Mouse (Mus musculus) embryonic facial prominence, embryonic 10.5 days (tissue): ENCODE data around the gene Tmem203. TPM values are rescaled to one million over a fixed set of nuclear protein-coding genes. Genes with fewer than 3 reads are reported as not detected.

Experiments used
- DNase-seq: peaks from one replicate; pipeline ENCODE4 v3.0.0-alpha.2; 2017; ENCODE audit warnings: low spot score
- H3K27ac ChIP-seq: fragments of 300-500 bp; sonication (generic); replicated peaks from 2 replicates; pipeline ENCODE4 v1.5.1; 2016; ENCODE audit warnings: mild to moderate bottlenecking
- H3K27me3 ChIP-seq: fragments of 300-500 bp; sonication (generic); replicated peaks from 2 replicates; pipeline ENCODE4 v1.6.1; 2016; ENCODE audit warnings: low read depth, mild to moderate bottlenecking; ENCODE audit not compliant: poor library complexity, severe bottlenecking
- H3K36me3 ChIP-seq: fragments of 300-500 bp; sonication (generic); replicated peaks from 2 replicates; pipeline ENCODE4 v1.6.1; 2016; ENCODE audit warnings: mild to moderate bottlenecking, moderate library complexity
- H3K4me1 ChIP-seq: fragments of 300-500 bp; sonication (generic); 2 replicates; pipeline ENCODE4 v1.6.1; 2016
- H3K4me3 ChIP-seq: fragments of 300-500 bp; sonication (generic); 2 replicates; pipeline ENCODE4 v1.5.1; 2016; ENCODE audit warnings: mild to moderate bottlenecking, moderate library complexity
- H3K9me3 ChIP-seq: fragments of 300-500 bp; sonication (generic); 2 replicates; pipeline ENCODE4 v1.6.1; 2016; ENCODE audit warnings: mild to moderate bottlenecking
- WGBS: fragments of 180-500 bp; shearing (Covaris S2); methylation state at CpG from one replicate; pipeline ENCODE4 v1.1.7; 2016; 5-methylcytosine and 5-hydroxymethylcytosine counted together
- polyA plus RNA-seq: library from polyadenylated mRNA; unstranded; fragments of >200 nt; fragmentation: Nextera tagmentation; extraction: Ambion mirVana; gene quantifications from 2 replicates; pipeline ENCODE4 v1.2.1, GENCODE M21; 2016

The Tmem203 gene
- polyA plus RNA-seq = 15.2 and 18.3 TPM in 2 replicates

DNA sequence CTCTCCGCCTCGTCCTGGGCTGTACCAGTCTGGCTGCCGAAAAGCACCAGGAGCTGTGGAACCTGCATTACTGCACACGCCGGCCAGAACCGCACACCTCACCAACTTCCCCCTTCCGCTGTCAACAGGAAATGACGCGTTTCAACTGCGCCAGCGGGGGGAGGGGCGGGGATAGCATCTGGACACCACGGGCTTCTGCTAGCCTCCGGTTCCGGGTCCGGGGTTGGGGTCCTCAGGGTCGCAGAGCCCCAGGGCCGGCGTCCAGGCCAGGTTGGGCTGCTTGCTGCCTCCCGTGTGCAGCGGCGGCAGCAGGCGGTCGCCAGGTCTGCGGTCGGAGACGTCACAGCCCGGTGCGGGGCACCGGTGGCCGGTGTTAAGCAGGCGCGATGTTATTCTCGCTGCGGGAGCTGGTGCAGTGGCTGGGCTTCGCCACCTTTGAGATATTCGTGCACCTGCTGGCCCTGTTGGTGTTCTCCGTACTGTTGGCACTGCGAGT is at the start of gene Tmem203:
Gene Tmem203, plus strand, starts transcription at position 156 of the 496 bp plus-strand sequence.
- no peaks in the 10 kb centered on the region for H3K27me3 ChIP-seq
- peak within 1 kb of the TSS; percentile 93 for H3K27ac ChIP-seq
- under 1% methylated on average over 39 of the region's 39 CpGs for WGBS
- peaks cover 33% of the 10 kb centered on the region for H3K36me3 ChIP-seq
- peak; percentile 95 for DNase-seq
- no peaks in the 10 kb centered on the region for H3K9me3 ChIP-seq
- H3K4me1 ChIP-seq = peaks cover 20% of the 10 kb centered on the region
- peak within 1 kb of the TSS; percentile 99 for H3K4me3 ChIP-seq

DNA sequence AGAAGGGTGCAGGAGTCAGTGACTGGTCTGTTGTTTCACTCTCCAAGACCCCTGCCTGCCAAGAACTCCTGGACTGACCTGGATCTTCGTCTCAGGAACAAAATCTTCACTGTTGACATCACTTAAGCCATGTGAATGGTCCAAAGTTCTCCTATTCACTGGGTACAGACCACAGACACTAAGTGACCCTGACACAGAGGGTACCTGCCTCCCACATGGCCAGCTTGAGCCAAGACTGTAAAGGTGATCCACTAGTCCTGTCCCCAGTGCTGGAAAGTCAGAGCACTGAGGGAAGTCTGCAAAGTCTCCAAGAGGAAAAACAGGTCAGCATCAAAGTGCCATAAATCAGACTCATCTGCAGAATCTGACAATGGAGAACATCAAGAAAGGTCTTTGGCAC is 47.6 kb upstream of the Tmem203 start:
- Histone ChIP-seq H3K4me3 (no peak overlapping the region), H3K27ac (no peak overlapping the region), H3K9me3 (no peaks in the 10 kb centered on the region), H3K36me3 (peaks cover 71% of the 10 kb centered on the region), H3K27me3 (peaks cover 6% of the 10 kb centered on the region), H3K4me1 (peaks cover 19% of the 10 kb centered on the region)
- no peak for DNase-seq
- WGBS = 86% methylated on average over 1 of the region's 1 CpGs

DNA sequence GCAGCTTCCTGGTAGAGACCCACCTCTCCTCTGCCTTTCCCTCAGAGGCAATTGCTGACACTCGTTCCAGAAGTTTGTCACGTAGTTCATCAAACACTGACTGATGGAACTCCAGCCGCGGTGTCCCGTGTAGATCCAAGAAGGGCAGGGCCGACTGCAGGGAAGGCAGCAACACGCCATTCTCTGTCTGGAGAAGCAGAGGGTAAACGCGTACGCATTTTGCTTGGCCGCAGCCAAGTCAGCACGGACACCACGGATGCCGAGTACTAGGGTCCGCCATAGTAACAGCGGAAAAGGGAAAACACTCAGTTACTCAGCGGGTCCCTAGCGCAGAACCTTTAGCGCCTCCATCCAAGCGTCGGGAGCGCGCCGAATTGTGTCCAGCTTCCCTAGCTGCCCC is 44.6 kb upstream of the Tmem203 start:
- Histone ChIP-seq H3K27ac (peak overlapping the region; percentile 98), H3K27me3 (peaks cover 25% of the 10 kb centered on the region), H3K9me3 (no peaks in the 10 kb centered on the region), H3K4me3 (peak overlapping the region; percentile 96), H3K4me1 (peaks cover 19% of the 10 kb centered on the region), H3K36me3 (peaks cover 40% of the 10 kb centered on the region)
- WGBS = under 1% methylated on average over 24 of the region's 24 CpGs
- DNase-seq = no peak

DNA sequence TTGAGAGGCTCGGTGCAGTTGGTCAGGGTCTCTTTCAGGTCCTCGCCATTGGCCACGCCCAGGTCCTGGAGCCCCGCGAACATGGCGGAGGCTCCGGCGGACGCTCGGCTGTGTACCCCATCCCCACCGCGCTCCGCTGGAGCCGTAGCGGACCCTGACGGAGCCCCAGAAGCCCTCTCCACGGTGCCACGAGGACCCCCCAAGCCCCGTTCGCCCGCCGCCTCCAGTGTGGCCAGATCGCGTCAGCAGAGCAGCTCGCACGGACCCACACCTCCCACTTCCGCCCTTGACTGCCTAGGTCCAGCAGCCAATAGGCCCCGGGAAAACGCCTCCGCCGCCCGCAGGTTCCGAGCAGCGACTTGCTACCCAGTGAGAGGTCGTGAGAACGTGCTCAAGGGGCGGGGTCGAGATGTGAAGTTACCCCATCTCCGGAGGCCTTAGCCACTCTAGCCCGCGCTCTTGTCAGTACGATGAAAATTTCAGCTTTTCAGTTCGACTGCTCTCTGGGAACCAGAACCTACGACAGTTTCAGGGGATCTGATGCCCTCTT is 44.0 kb upstream of the Tmem203 start, which contains the start of gene Nelfb:
Gene Nelfb, minus strand, starts transcription at position 369 of the 550 bp plus-strand sequence.
- peak within 1 kb of the TSS; percentile 96 for H3K4me3 ChIP-seq
- WGBS = under 1% methylated on average over 44 of the region's 44 CpGs

DNA sequence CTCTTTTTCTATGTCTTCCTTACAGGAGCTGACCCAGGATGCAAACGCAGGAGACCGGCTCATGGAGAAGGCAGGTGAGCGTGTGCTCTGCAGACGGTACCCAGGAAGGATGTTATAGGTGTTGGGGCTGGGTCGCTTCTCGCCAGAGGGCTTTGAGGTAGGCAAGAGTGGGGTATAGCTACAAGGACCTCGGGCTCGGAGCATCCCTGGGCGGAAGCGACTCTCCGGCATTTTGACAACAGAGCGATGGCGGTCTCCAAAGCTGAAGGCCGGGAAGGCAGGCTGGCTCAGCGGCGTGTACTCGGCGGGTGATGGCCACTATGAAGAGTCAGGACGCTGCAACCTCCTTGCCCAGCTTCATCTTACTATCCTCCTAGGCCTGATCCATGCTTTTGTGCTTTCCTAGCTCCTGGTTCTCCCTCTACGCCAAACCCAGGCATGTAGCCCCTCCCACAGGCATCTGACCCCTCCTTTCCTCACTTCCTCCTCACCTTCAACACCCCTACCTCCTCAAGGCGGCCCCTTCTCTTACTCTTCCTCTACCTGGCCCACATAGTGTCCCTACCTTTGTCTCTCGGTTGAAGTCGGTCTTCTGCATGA is 41.9 kb upstream of the Tmem203 start:
- Histone ChIP-seq H3K4me1 (peaks cover 19% of the 10 kb centered on the region), H3K9me3 (no peaks in the 10 kb centered on the region), H3K27ac (no peak overlapping the region), H3K4me3 (no peak overlapping the region), H3K36me3 (peaks cover 13% of the 10 kb centered on the region), H3K27me3 (peaks cover 25% of the 10 kb centered on the region)
- DNase-seq = no peak
- WGBS = 67% methylated on average over 23 of the region's 23 CpGs

More for the DNA sequence above, 44.0 kb upstream of the Tmem203 start, which contains the start of gene Nelfb:
- H3K36me3 ChIP-seq = peaks cover 35% of the 10 kb centered on the region
- DNase-seq = peak; percentile 95
- peak within 1 kb of the TSS; percentile 98 for H3K27ac ChIP-seq
- peaks cover 25% of the 10 kb centered on the region for H3K27me3 ChIP-seq
- H3K4me1 ChIP-seq = peaks cover 19% of the 10 kb centered on the region
- H3K9me3 ChIP-seq = no peaks in the 10 kb centered on the region

DNA sequence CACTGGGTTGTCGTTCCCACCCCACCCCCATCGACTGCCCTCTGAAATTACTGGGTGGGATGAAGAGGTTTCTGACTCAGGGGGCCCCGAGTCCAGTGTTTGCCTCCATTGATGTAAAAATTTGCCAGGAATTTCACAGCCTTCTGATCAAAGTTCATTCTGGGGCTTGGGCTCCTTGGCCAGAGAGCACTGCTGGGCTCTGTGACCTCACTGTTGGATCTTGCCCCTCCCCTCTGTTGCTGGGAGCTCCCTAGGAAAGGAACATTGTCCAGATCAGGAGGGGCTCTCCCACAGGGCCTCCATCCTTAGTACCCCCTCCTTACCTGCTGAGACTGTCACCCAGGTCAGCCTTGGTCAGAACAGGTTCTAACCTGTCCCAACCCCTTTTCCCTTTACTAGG is 40.8 kb upstream of the Tmem203 start, which contains the start of gene Stpg3:
Gene Stpg3, minus strand, starts transcription at position 194 of the 400 bp plus-strand sequence.
- no peaks in the 10 kb centered on the region for H3K9me3 ChIP-seq
- peaks cover 19% of the 10 kb centered on the region for H3K4me1 ChIP-seq
- peaks cover 5% of the 10 kb centered on the region; the same call in 1 of the 2 replicates for H3K36me3 ChIP-seq
- H3K4me3 ChIP-seq = no peak within 1 kb of the TSS
- no peak for DNase-seq
- WGBS = 70% methylated on average over 3 of the region's 3 CpGs
- peaks cover 25% of the 10 kb centered on the region for H3K27me3 ChIP-seq
- no peak within 1 kb of the TSS for H3K27ac ChIP-seq

DNA sequence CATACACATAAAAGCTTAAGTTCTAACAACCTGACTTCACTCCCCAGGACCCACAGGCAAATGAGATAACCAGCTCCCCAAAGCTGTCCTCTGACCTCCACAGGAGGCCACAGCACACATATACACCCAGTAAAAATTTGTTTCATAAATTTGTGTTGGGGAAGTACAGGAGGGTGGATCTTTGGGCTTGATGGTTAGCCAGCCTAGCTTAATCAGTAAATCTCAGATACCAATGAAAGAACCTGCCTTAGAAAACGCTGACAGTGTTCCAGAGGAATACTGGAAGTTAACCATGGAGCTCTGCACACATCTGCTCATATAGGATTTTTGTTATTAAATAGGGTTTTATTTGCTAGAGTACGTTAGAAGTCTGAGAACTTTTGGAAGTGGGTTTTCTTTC is 37.6 kb upstream of the Tmem203 start:
- peaks cover 14% of the 10 kb centered on the region for H3K36me3 ChIP-seq
- H3K27me3 ChIP-seq = peaks cover 18% of the 10 kb centered on the region
- 63% methylated on average over 2 of the region's 2 CpGs for WGBS
- no peak overlapping the region for H3K27ac ChIP-seq
- H3K9me3 ChIP-seq = no peaks in the 10 kb centered on the region
- H3K4me3 ChIP-seq = no peak overlapping the region
- no peaks in the 10 kb centered on the region for H3K4me1 ChIP-seq
- DNase-seq = no peak

DNA sequence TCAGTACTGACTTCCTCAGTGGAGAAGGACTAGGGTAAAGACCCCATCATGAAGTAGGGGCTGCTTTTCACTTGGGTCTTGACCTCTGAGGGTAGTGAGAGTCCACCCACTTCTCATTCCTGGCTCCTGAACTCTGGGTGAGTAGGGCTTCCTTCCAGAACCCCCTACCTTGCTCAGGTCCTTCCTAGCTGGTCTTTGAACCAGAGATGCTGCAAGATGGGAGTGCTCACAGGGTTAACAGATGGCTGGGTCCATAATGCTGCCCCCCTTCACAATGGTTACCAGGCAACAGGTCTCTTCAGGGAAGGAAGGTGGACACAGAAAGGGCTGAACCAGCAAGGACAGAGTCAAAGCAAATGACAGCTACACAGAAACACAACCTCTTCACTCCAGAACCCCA is 36.8 kb upstream of the Tmem203 start, which contains the start of gene Fam166a:
Gene Fam166a, plus strand, starts transcription at position 301 of the 400 bp plus-strand sequence.
- no peak within 1 kb of the TSS for H3K27ac ChIP-seq
- H3K9me3 ChIP-seq = no peaks in the 10 kb centered on the region
- H3K4me1 ChIP-seq = peaks cover 5% of the 10 kb centered on the region
- DNase-seq = no peak
- H3K27me3 ChIP-seq = peaks cover 10% of the 10 kb centered on the region; the same call in 1 of the 2 replicates
- no peak within 1 kb of the TSS for H3K4me3 ChIP-seq
- H3K36me3 ChIP-seq = peaks cover 22% of the 10 kb centered on the region

DNA sequence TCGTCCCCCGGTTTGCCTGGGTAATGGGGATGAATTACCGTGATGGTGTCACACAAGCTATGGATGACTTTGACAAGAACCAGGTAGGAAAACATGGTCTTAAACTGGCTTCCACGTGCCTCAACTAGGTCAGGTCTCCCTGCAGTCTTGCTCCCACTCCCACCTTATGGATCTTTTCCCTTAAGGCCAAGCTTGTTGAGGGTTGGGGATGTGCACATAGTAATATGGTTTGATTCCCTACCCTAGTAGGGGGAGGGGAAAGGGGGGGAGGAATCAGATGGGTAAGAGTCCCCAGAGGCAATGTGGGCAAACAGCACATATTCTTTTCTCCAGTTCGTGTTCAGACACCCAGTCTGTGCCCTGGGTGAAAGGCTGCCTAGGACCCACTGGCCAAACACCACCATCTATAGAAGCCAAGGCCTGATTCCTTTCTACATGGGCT is 33.9 kb upstream of the Tmem203 start:
- Histone ChIP-seq H3K27me3 (no peaks in the 10 kb centered on the region), H3K27ac (no peak overlapping the region), H3K36me3 (peaks cover 26% of the 10 kb centered on the region), H3K9me3 (no peaks in the 10 kb centered on the region), H3K4me1 (peaks cover 17% of the 10 kb centered on the region), H3K4me3 (no peak overlapping the region)
- no peak for DNase-seq
- WGBS = 70% methylated on average over 5 of the region's 5 CpGs

DNA sequence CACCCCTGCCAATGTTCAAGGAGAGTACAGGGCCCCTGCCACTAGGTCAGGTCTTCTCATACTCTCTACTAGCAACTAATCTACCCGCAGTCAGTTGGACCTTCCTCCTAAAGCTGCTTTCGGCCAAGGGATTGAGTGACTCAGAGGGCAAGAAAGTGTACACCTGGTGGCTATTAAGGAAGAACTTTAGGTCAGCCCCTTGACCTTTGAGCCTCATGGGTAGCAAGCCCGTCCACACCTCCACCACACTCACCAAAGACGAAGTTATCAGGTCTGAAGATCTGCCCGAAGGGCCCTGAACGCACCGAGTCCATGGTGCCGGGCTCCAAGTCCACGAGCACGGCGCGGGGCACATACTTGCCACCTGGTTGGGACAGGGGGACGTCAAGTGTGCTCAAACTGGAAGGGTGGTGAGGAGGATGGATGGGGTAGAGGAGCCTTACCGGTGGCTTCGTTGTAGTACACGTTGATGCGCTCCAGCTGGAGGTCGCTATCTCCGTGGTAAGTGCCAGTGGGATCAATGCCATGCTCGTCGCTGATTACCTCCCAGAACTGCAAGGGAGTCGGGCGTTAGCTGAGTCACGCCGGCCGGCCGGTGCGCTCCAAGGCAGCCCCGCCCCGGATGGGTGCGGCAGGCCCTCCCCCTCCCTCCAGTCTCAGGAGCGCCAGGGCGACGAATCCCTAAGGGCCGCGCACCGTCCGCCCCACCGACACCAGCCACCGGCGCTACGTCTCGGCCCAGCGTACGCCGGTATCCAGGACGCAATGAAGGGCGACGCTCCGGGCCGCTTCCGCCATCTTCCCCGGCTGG is 31.4 kb upstream of the Tmem203 start:
- Histone ChIP-seq H3K4me3 (peak overlapping the region; percentile 84), H3K36me3 (peaks cover 26% of the 10 kb centered on the region), H3K27me3 (no peaks in the 10 kb centered on the region), H3K9me3 (no peaks in the 10 kb centered on the region), H3K27ac (peak overlapping the region; percentile 93), H3K4me1 (peaks cover 26% of the 10 kb centered on the region)
- DNase-seq = no peak
- 1% methylated on average over 53 of the region's 53 CpGs for WGBS

DNA sequence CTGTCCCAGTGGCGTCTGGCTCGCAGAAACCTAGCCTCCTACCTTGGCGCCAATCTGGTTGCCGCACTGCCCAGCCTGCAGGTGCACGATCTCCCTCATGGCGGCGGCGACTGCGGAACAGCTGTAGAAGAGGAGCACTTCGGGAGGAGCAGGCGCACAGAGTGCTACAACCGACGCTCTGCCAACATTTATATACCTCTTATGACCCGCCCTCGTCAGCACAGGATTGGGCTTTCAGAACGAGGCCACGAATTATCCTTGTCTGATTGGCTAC is 30.8 kb upstream of the Tmem203 start, which contains the start of gene Tubb4b:
Gene Tubb4b, minus strand, starts transcription at position 211 of the 274 bp plus-strand sequence.
- H3K27ac ChIP-seq = peak within 1 kb of the TSS; percentile 93
- peaks cover 29% of the 10 kb centered on the region for H3K4me1 ChIP-seq
- peaks cover 26% of the 10 kb centered on the region for H3K36me3 ChIP-seq
- H3K27me3 ChIP-seq = no peaks in the 10 kb centered on the region
- peak within 1 kb of the TSS; percentile 84 for H3K4me3 ChIP-seq
- no peak for DNase-seq
- under 1% methylated on average over 17 of the region's 17 CpGs for WGBS
- H3K9me3 ChIP-seq = no peaks in the 10 kb centered on the region
